Mouse (Mus musculus) spleen, postnatal 4 days (tissue): Measurements from ENCODE around the gene H13.

Experiments
- DNase-seq, 2 experiments: peaks; one replicate each; pipeline ENCODE4 v3.0.0; 2022; ENCODE audit warnings: low spot score in 2 of 2

H13 gene

DNA sequence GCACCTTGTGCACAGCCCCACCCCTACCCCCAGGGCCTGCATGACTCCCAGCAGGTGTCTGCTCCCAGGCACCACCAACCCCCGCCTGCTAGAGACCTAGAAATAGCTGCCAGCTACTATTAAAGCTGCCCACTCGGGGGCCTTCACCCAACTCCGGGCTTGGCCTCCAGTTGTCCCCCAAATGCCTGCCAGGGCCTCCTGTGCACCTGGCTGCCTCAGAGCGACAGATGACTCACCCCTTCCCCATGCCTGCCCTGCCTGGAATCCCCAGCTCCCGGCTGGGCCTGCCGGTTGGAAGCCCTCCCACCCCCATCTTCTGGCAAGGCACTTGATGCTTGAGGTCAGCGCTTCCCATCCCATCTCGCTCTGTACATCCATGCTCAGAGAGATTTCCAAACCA, 31.5 kb downstream of the H13 start:
- DNase-seq, result no peak

DNA sequence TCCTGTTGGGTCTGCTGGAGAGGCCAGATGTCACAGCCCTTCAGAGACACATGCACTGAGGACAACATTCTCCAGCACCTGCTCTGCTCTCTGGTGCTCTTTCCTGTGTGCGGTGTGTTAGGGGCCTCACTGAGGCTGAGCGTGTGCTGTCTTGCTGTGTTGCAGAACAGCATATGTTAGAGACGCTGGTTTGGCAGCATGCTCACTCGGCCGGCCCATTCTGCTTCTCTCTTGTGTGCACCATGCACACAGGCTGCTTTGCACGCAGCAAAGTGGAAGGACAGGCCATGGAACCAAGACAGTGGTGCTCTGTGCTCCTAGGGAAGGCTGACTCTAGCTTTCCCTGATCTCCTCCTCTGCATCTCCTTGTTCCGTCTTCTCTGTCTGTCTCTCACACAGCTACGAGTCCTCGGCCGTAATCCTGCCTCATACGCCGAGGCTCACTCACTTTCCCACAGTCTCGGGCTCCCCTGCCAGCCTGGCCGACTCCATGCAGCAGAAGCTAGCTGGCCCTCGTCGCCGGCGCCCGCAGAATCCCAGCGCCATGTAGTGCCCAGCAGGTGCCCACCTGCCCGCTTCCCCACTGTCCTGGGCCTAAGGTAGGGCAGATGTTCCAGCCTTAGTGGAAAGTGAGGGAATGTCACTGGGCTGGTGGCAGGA, 34.5 kb downstream of the H13 start:
- DNase-seq, result no peak

DNA sequence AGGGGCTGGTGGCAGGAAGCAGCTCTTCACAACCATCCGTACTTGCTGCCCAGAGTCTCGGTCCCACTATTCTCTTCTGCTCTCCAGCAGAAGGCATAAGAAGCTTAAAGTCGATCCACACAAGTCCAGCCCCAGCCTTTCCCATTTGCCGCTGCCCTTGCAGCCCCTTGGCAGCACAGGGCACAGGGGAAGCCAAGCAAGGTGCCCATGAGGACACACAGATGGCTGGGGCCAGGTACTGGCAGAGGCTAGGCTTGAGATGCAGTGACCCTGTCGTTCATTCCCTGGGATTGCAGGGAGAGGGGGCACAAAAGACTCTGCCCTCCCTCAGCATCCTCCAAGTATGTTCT, 35.0 kb downstream of the H13 start:
- no peak for DNase-seq

DNA sequence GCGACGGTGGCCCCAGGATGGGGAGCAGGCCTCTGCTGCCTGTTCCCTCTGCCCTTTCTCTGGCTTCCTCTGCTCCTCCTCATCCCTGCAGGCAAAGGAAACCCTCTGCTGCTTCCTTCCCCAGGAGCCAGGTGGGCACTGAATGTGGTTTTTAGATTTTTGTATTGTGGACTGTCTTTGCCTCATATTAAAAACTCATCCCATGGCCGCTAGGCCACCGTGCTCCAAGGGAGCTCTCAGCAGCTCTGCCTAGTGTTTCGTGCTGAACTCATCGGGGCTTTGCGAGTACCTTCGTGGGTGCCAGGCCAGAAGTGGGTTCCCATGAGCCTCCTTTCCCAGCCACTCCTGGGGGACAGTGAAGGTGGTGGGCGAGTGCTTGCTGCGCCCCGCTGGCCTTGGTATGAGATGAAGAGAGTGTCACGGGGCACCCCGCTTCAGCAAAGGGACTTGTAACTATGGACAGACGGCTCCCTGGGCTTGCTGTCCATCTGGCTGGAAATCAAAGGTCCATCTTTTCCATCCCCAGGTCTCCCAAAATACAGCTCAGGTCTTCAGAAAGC, 35.6 kb downstream of the H13 start:
- no peak for DNase-seq

DNA sequence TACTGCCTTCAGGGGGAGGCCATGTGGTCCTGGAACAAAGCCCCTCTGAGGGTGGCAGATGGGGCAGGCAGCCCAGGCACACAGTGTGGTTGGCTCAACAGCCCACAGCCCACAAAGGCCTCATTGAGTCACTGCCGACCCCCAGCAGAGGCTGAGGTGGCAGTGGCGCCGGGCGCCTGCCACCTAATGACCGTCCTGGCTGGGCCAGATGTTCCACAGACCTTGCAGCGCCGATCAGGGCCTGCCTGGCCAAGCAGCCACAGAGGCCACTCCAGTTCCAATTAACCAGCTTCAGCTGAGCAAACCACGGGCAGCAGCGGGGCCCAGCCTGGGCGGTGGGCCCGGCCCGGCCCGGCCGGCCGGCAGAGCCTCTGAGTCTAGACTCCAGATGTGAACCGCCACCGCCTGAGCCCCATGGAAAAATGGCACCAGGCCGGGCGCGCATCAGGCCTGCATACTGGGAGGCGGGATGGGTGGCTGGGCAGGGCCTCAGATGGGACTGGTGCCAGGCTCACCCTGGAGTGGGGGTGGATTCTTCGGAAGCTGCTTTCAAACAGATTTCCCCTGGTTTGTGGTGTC, 36.8 kb downstream of the H13 start:
- DNase-seq, result no peak

DNA sequence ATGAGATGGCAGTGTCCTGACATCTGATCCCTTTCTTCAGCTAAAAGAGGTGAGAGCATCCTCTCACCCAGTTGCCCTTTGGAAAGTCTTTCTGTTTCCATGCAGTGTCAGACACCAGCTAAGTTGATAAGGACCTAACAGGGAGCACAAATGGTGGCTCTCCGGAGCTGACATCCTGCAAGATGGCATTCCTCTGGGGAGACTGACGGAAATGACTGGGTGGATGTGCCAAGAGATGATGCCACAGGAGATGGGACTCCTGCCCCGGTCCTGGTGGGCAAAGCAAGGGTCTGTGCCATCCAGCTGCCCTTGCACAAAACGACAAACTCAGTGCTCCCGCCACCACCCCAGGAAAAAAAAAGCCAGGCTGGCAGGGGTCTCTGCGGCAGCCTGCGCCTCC, 37.9 kb downstream of the H13 start:
- DNase-seq, result no peak

DNA sequence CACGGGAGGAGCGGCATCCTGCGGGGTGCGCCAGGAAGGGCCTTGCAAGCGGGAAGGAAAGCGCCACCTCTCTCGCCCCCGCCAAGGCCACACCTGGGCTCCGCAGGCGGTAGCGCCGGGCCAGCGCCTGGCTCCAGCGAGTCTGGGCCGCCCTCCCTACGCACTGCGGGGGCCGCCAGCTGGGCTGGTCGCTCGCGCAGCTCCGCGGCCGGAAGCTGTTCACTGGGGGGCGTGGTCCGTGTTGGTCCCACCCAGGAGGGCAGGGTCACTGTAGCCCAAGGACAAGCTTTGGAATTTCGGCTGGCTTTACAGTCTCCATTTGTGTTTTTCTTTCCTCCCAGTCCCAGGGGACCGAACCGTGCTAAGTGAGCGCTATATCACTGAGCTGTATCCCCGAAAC, 38.4 kb downstream of the H13 start:
- DNase-seq, result peak in 1 of 2 experiments; percentile 49

DNA sequence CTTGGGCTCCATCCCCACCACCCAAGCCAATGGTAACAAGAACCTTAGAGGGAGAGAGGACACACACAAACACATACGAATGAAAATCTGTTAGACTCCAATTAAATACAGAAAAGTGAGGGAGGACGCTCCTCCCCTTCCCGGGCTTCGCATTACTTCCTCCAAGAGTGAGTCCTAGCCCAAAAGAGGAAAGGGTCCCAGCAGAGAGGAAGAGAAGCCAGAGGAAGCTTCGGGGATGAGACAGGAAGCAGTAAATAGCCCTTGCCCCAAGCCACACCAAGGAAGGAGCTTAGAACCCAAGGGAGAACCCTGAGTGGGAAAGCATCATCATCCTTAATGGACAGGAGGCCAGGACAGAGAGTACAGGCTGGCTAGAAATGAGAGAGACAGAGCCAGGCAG, 39.8 kb downstream of the H13 start:
- DNase-seq, result no peak

DNA sequence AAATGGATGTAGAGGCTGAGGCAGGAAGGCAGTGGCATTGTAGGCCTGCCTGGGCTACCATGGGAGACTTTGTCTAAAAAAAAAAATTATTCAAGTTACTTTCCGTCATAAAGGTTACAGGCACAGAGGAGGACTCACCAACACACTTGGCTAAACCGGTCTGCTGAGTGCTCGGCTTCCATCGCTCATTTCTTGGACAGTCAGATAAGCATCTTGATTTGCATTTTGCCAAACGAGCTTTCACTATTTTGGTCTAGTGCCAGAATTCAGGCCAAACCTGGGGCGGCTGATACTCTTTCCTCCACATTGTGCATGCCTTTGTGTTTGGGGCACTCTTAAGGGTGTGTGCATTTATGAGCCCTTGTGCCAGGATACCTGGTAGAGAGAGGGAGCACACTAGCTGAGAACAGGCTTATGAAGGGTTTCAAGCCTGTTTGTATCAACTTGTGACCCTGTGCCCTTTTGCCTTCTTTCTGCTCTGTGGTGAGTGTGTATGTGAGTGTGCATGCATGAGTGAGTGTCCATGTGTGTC, 47.0 kb downstream of the H13 start:
- DNase-seq, result no peak

DNA sequence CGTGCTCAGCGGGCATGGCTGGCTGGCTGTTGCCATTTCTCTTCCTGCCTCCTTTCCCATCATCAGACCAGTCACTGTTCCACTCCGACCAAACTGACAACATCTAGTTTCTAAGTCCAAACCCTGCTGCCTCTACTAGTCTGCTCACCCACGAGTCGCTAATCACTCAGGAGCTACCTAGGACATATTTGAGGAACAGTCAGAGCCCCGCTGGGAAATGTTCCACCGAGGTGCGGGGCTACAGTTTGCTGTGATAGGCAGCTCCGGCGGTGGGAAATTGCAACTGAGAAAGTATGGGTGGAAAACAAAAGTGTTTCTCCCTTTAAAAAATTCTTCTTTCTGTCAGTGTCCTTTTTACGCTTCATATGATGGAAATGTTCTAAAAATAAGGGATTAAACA, 48.4 kb downstream of the H13 start:
- no peak for DNase-seq

DNA sequence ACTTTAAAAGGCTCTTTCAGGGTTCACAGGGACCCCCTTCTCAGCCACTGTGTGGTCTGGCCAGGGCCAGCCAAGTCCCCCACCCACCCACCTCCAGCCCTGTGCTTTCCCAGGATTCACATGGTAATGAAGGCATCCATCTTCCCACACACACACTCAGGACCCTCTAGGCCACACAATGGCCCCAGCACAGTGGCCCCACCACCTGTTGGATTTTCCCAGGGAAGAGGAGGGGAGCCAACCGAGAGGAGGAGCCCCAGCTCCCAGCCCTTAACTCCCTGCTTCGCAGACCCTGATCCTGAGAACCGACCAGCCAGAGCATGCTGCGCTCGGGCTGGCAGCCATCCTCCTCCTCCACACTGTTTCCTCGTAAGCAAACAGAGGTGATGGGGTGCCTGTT, 48.8 kb downstream of the H13 start:
- no peak for DNase-seq

DNA sequence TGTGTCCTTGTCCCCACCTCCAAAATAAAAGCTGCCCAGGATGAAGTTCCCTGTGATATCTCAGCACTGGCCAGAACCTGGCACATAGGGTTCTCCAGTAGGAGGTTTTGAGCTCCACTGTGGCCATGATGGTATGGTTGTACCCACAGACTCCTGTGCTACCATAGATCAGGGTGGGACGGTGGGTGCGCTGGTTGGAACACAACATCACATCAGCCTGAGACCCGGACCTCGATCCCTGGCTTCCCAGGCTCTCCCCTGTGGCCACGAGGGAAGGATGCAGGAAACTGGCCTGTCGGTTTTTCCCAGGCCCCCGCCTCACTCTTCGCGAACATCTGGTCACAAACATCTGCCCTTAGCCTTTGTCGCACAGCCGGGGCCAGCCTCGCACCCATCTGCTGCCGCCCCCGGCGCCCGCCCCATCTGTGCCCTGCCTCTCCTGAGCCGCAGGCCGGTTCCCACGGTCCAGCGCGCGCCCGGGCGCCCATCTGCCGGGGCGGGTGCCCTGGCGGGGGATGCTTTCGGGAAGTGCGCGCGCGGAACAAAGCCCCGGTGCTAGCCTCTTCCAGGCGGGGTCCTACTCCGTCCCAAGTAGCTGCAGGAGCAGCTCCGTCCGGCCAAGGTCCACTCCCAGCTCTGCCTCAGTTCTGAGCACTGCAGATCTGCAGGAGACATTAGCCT, 54.5 kb downstream of the H13 start:
- DNase-seq, result peak in 1 of 2 experiments; percentile 70

DNA sequence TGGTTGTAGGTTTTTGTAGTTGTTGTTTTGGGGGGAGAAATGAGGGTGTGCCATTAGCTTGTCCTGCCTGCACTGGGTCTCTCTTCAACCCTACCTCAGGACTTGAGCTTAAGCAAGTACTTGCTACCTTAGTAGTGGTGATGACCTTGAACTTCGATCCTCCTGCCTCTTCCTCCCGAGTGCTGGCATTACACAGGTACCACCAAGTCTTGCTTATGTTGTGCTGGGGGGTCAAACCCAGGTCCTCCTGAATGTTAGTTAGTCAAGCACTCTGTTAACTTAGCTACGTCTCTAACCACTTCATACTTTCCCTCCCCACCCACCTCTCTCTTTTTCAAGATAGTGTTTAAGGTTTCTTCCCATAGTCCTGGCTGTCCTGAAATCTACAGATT, 55.1 kb downstream of the H13 start:
- DNase-seq, result no peak

DNA sequence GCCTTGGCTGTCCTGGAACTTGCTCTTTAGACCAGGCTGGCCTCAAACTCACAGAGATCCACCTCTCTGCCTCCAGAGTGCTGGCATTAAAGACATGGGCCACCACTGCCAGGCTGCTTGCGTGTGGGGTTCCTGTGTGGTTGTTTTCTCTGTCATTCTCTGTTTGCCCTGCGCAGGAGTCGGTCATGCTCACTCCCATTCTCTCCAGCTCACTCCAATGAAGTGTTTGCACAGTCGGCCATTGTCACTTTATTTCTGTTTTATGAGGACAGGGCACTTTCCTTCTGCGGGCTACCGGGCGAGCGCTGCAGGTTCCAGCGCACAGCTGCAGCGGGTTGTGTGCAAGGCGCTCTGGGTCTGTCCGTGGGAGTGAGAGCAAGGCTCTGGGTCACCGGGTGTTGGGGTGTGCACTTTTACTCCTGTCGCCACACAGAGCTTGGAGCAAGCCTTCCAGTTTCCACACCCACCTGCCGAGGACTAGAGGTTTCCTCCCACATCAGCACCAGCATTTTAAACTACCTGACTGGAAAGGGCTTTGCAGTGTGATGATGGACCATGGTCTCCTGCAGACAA, 56.0 kb downstream of the H13 start:
- DNase-seq, result no peak

DNA sequence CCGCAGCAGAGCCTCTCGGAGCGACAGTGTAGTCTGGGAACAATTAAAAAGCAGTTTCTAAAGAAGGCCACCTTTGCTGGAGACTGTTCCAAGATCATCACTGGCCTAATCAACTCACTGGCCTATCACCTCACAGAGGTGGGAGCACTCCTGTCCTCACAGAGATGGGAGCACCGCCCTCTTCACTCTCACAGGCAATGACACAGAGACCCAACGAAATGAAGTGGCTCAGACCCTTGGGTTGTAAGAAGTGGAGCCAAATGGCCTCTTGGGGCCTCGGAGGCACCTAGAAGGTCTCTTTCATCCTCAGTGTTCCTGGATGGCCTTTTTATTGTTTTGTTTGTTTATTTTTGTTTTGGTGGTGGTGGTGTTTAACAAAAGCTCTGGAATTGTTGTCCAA, 57.0 kb downstream of the H13 start:
- DNase-seq, result no peak

DNA sequence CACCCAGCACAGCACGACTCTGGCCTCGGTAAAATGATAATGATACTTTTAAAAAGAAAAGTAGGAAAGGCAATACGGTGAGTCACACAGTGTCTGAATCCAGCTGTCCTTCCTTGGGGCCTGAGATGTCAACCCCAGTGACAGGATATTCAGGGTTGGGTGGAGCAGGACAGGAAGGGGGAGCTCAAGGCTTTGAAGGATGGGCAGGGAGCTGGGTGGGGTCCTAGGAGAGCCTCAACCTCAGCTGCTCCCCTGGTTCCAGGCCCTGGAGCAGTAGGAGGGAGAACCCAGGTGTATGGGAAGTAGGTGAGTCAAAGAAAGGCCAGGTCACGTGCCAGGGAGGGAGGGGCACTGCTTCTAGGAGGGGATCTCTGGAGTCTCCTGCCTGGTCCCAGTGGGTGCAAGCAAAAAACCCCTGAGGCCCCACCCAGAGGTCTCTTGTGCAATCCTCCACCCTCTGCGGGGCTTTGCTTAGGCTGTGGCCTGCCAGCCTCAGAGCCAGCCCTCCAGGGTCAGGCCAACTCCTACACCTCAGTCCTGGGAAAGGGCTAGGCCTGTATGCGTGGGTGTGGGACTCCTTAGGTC, 57.6 kb downstream of the H13 start:
- DNase-seq, result no peak

DNA sequence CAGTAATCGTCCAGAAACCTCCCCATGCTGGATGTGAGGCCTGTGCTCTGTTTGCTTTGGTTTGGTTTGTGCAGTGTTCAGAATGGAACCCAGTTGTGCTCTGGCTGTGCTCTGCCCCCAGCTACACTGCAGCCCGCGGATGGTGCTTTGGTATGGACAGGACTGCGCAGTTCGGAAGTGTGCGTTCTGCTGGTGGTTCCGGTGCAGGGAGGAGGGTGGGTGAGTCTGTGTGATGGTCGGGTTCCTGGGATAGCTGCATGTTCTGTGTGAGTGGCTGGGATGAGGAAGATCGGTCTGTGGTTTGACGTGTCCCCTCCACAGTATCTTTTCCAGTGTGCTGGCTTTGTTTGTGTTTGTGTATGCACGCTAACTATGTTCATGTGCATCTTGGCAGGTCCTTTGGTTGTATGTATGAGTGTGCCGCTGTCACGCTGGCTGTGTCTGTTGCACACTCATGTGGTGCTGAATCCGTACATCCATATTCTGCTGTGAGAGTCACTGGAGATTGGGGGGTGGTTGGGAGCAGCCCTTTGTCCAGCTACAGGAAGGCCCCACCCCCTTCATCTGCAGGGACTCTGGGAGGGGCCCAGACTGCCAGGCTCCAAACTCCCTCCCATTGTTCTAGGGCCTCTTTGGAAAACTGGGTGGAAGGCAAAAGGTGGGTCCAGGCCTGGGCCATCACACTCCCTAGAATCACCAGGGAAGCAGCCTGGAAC, 58.7 kb downstream of the H13 start:
- DNase-seq, result no peak

DNA sequence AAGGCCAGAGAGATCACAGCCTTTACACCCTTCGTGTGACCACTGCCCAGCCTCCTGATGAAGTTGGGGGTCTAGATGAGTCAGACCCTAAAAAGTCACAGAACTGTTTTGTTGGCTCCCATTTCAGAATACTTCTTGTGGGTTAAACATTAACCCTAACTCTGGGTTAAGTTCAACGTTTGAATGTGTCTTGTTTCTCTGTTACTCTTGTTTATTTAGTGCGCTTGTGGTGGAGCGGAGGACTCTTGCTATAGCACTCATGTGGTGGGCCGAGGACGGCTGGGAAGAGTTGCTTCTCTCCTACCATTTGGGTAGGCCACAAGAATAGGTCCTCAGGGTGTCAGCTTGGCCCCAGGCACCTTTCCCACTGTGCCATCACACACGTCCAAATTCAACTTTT, 59.3 kb downstream of the H13 start:
- DNase-seq, result no peak

DNA sequence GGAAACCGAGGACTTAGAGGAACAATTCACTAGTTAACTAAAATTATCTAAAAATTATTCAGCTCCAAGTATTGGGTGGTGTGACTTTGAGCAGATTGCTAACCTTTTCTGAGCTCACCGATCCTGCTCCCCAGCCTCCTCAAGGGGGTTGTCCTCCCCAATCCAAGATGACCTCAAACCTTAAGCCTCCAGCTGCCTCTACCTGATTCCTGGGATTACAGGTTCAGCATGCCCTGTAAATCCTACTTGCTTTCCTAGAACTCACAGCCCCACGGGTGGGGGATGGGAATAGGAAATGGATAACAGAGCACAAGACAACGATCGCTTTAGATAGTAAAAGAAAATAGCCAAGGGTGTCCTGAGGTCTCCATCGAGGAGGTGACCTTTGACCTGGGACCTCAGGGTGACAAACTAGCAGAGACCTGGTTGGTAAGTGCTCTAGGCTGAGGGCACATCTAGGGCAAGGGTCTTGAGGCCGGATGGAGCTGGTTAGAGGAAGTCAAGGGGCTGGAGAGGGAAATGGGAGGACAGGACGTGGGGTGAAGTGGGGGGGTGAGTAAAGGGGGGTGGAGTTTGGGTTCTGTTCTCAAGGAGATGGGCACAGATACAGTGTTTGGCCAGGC, 59.9 kb downstream of the H13 start:
- no peak for DNase-seq

DNA sequence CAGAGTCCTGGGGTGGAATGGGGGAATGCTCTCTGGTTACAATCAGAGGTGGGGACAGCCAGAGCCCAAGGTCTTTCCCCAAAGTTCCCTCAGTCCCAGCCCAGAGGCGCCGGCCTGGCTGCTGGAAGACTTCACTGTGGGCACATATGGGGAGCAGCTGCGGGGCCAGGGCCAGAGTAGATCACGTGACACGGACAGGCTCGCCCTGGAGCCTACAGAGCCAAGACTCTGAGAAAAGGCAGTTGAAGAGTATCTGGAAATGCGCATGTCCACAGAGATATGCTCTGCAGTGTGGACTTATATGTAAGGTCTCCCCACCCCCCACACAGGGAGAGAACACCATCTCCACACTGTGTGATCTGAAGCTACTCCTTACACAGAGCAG, 60.4 kb downstream of the H13 start:
- DNase-seq, result no peak

DNA sequence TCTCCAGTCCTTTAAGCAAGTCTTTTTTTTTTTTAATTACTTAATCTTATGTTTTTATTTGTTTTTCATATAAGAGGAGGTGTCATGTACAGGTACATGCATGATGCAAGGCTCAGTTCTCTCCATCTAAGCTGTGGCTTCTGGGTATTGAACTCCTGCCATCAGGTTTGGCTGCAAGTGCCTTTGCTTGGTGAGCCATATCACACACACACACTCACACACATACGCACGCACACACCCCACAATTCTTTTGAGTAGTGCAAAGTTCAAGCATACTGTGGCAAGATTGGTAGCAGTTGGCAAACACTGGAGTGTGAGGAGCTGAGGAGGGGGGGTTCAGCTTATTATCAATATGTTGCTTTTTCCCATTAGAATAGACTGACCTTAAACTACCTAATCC, 63.9 kb downstream of the H13 start:
- DNase-seq, result no peak
